Mouse (Mus musculus) megakaryocyte, embryonic 14.5 days (primary cell): ENCODE data around the gene Bola2.

Experiments used
- FLI1 ChIP-seq: IDR thresholded peaks from 2 replicates; pipeline ENCODE4 v1.6.1; 2012; ENCODE audit warnings: low read length, inconsistent platforms, mixed read lengths
- GATA1 ChIP-seq: IDR thresholded peaks from 3 replicates; pipeline ENCODE4 v1.6.1; 2012; ENCODE audit warnings: mixed read lengths, low read length, inconsistent platforms, borderline replicate concordance

GRCm38 (mm10) chr7:126645708-126646107, 49.5 kb upstream of the Bola2 start:
- TF ChIP-seq GATA1: no peak
- no peak for TF ChIP-seq FLI1
